Mouse (Mus musculus) ovary, postnatal 10 days (tissue): ENCODE data around the gene Tpk1.

Experiments
- DNase-seq: peaks from one replicate; pipeline ENCODE4 v3.0.0; 2022; ENCODE audit warnings: low spot score

The Tpk1 gene

DNA sequence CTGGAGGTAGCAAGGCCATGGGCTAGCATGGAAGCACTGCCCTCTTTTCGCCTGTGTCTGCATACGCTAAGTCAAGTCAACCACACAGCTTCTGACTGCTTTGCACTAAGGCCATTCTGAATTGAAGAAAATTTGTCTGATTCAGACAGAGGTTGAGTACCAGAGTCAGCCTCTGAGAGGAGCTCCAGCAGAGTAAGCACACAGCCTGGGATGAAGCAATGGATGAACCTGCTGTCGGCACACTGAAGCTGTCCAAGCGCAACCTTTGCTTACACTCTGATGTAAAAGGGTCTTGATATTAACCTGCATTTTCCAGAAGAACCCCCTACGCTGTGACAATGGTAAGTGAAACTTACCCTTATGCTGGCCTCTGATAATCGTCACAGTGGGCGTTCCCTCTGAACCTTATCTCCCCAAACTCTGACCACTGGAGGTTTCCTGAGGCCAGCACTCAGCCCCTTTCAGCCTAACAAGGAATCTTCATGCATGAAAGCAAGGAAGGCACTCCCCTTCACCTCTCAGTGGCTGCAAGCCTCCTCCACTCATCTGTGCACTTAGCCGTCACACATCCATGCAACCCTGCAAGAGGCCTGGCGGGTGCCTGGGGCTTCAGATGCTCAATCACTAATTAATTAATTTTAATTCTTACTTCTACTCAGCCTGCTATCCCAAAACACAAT is 311.4 kb downstream of the Tpk1 start:
- no peak for DNase-seq

DNA sequence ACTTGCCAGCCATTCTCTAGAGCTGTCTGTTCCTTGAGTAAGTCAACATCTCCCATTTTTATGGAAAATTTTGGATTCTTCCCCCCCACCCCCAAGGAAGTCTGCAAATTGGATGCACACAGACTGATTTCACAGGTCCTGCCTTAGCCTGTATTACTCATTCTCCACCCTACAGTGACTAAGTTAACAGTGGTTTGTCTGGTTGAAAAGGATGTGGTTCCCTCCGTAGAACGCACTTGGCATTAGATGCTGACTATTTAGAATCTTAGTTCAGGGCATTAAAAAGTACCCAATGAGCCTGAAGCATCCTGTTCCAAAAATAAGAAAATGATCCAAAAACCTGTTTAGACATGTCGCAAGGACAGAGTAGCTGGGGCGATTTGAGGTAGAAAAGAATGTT is 312.6 kb downstream of the Tpk1 start:
- DNase-seq: no peak

DNA sequence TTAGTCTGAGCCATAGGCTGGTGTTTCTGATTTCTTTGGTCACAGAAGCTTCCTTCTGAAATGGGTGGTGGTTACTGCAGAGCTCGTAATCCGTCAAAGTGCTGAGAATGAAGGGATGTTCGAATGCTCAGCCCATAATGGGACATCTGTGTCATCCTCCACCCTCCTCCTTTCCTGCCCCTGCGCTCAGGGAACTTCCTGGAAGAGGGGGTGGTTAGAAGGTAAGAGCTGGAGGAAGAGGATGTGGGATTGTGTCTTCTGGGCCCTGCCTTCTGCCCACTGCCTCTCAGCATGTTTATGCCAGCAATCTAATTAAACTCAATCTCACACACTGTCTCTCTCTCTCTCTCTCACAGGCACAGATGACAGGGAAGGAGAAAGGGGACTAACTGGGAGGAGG is 317.0 kb downstream of the Tpk1 start:
- DNase-seq: no peak

DNA sequence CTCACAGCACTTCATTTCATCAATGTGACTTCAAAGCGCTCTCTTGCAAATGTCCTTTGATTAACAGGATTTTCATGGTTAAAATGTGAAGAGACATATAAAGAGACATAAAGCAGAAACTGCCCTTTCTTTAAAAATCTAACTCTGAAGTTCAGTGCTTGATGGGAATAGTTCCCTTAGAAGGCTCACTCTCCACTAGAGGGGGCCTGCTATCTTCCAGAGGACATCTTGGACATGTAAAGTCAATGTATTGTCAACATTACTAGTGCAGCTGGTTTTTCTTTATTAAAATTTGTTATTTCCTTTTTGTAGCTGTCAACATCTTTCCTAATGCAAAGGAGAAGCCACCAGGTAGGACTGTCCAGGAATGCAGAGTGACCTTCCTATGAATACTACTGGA is 318.4 kb downstream of the Tpk1 start:
- DNase-seq: no peak

DNA sequence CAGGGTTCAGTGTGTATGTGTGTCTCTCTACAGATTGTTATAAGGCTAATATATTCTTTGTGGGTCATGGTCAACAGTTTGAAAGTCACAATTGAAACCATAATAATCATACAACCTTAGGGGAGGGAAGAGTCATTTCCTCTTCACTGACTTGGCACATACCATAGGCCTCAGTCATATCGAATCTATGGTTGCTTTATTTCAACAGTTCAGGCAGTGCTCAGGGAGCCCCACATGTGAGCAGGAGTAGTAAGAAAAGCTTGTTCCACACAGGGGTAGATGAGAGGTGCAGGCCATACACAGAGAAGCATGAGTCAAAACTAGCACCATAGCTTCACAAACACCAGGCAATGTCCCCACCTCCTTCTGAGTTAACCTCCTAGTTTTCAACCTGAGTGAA is 323.1 kb downstream of the Tpk1 start:
- DNase-seq: no peak

DNA sequence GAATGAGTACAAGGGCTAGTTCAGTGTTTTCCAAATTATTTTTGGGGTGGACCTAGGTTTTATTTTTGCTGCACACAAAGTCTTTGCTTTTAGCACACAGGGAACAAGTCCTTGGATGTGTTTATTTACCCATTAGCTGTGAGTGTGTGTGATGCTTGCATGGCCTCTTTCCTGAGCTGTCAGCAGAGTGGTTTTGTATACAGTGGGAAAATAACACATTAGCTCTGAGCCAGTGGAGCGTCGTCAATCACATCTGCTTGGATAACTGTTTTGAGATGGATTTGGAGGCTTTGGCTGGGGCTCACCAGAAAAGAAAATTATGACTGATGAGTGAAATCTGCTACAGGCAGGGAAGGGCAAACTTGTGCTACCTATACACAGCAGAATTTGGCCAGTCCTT is 323.7 kb downstream of the Tpk1 start:
- no peak for DNase-seq

DNA sequence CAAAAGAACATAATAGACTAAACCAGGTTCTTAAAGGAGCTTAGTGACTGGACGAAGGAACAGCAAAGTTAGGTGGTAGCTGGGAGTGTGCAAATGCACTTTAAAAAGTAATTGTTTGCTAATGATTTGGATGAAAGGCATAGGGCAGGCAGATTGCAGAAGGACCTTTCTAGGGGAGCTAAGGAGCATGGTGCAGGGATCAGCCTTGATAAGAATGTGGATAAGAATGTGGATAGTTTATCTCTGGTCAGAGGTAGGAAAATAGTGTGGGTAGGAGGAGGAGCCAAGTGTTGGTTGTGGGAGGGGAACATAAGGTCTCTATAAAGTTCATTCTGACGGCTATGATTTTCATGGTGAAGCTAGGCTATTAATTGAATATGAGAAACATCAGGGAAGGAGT is 327.3 kb downstream of the Tpk1 start:
- DNase-seq: no peak

DNA sequence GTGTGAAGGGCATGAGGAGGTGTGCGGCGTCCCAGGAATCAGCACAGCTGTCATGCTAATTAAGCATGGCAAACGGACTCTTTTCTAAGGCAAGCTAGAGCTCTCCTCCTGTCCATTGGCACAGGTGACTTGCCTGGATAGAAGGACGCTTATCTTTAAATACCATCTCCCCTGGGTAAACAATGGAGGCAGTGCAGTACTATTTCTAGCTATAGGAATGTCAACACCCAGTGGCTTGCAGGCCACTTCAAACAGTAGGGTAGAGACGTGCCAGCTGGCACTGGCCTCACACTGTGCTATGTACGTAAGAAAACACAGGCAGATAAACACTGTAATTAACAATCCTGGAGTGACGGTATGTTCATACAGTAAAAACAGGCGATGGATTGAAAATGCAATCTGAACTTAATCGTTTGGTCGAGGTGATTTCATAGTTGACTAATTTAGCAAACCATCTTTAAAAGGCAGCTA is 328.6 kb downstream of the Tpk1 start:
- no peak for DNase-seq

DNA sequence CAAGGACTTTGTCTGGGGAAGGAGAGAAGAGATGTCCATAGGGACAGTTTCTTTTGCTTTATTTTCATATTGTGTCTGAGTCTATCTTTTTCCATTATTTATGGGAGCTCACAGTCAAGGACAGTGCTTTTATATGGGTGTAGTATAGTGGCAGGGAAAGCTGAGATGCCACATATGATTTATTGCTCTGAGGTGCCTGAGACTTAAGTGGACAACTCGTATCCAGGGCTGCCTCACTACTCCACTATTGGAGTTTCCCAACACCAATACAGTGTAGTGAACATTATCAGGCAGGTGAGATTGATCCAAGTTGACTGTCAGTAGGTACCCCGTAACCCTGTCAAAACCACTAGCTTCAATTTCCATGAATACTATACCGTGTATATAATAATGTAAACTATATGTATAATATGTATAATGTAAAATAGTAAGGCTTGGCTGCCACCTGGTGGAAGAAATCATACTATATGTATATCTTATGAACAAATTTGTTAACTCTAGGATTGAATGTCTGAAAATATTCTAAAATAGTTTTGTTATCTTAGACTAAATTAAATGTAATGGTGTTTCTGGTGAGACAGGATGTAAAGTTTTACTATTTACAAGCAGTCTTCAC is 330.4 kb downstream of the Tpk1 start:
- no peak for DNase-seq

DNA sequence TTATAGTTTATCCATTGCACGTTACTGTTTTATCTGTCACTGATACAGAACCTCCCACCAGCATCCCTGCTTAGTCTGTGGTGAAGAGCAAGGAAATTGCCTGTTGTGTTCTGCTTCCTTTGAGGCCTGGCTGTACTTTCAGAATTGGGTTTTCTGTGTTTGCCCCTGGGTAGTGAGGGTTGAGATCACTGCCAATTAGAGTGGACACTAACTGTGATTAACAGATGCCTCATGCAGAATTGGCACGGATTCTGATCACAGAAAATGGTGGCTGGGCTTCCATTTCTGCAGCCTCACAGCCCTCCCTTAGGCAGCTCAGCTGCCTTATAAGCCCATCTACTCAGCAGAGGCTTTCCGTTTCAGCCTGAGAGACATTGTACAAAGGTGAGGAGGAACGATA is 332.6 kb downstream of the Tpk1 start:
- DNase-seq: no peak

DNA sequence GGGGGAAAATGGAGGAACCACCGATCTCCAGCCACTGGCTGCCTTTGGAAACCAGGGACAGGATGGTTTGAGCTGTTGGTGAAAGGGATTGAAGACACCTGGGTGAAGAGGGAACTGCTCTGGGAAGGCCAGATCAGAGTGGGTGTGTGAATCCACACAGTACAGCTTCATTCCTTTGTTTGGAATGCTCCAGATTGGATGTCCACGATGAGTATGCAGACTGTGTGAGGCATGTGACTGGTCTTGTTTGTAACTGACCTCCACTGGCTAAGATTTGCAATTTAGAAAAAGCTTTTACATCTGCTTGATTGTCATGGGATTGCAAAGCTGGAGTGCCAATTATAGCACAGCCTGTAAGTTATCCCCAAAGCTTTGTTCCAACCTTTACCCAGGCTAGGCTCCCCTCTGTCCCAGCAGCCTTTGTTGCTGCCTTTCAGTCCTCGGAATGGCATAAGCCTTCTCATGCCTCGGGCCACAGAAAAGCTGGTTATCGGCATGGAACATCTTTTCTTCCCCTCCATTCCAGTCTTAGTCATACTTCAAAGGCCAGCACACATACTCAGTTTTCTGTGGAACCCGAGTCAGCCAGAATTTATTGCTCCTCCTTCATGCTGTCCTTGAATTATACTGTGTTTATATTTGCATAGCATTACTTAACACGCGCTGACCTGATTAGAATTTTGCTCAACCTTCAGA is 353.0 kb downstream of the Tpk1 start:
- DNase-seq: no peak

DNA sequence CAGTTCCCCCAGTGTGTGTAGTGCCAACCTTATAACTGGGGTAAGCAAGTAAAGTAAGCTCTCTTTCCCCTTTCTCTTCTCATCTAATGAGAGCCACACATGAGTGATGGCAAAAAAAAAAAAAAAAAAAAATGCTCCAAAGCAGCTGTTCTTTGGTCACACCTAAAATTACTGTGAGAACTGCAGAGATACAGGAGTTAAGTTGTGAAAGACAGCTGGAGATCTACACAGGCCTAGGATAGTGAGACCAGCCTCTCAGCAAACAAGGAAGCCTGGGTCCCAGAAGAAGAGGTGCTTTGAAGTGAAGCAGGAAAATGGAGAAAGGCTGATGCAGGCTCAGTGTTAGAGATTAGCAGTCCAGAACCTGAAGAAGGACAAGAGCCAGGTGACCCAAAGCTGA is 353.5 kb downstream of the Tpk1 start:
- no peak for DNase-seq

DNA sequence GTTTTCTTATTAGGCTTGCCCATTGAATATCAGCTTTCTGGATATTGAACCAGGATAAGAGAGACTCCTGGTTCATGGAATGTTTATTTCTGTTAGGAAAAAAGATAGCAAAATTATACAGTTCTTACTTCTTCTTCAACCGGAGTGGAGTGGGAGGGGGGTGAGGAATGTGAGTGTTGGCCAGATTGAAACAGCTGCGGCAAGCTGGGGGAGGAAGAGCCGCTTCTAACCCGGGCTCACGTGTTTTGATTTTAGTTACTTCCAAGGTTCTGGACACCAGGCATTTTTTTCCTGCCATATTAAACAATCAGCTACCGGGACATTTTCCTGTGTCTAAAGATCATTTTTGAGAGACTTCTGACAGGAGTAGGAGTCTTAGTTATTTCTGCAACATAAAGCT is 356.0 kb downstream of the Tpk1 start:
- no peak for DNase-seq

DNA sequence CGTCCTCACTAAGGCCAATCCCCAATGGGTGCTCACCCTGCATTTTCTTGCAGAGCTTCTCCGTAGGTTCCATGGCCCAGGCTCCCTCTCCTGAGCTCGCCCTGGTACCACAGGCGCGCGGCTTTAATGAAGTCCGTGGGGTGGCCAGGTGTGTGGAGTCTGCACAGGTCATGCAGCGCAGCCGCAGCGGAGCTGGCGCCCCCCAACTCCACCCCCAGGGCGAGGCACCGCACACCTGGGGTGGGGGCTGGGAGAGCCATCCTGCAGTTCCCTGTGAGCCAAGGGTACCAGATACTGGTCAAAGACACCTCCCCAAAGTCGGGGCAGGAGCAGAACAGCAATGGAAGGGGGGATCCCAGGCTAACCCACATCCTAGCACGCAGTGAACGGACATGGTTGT is 356.6 kb downstream of the Tpk1 start, which contains the start of gene Nobox:
Nobox (minus strand) TSS at position 101 of the 400 bp plus-strand sequence.
- DNase-seq: no peak

DNA sequence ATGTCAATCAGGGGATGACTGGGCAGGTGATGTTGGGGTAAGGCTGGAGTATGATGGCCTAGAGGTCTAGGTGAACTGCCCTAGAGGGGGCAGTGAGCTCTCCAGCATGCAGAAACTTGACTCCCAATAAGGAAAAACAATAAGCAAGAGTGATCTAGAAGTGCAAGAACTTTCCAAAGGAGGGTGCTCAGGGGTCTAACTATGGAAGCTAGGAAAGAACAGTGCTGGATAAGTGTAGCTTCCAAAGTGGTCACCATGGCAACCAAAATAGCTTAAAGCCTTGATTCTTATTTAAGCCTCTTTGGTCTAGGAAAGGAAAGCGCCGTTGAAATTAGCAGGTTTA is 368.6 kb downstream of the Tpk1 start:
- no peak for DNase-seq

DNA sequence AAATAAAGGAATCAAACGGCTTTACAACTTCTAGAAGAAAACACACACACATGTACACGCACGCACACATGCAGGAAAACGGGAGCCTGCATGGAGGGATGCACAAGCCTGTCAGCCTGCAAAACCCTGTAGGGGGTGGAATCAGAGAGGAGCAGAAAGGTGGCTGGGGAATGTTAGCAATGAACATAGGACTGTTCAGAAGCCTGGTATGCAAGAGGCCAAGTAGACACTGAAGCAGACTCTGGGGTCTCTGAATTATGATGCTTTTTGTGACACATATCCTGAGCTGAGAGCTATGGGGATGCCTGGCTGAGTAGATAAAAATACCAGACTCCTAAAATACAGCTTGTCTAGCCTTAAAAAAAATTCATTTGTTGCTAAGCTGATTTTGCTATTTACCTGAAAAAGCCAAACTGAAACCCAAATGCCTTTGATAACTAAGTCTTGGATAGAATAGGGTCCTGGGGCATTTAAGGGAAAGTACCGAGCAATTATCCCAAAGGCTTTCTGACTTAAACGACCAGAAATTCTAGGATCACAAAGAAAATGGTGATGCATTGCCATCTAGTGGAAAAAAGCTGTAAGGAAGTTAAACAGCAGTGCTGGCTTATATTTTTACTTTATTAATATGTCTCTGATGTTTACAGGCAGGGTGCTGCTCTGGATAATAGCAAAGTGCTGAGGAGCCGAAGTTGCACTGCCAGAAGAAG is 369.1 kb downstream of the Tpk1 start:
- no peak for DNase-seq

DNA sequence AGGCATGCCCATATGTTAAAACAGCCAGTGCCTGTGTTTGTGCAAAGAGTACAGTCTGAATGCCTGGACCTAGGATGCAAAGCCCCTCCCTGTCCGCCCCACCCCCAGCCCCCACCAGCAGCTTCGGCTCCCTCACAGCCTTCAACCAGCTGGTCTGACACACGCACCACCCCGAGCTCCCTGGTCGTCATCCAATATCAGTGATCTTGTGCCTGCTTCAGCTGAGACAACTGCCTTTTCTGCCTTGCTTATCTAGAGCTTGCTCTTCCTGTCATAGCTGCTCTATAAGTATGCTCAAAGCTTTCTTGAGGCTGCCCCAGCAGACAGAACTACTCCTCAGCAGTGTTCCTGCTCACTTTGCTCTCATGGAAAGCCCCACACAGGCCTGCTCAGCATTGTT is 370.2 kb downstream of the Tpk1 start:
- DNase-seq: no peak
